Comparison of ENCODE assay signal across 8 mouse cellular contexts in the genomic region with DNA sequence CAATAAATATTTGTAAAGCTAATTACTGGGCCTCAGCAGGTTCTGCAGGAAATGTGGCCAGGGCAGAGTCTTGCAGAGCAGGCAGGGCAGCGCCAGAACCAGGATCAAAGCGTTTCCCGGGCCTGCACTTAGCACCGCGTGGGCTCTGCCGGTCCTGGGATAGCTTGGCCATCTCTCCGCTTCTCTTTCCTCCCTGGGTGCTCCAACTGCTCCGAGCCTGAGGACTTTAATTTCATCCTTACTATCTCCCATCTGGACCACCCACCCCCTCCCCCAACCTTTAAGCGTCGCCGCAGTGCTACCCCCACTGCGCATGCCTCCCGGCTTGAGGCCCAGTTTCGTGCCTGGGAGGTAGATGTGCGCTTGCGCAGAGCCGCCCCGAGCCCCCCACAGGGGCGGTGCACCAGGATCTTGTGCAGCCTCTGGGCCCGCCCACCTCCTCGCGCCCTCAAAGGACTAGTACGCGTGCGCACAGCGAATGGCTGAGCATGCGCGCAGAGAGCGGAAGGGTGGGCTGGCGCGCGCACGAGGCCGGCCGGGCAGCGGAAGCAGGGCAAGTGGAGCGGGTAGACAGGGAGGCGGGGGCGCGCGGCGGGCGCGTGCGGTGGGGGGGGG. TPM values are rescaled to one million over a fixed set of nuclear protein-coding genes. Genes with fewer than 3 reads are reported as not detected.
DNase-seq lines count a peak whose midpoint lies in the region; ATAC-seq and TF ChIP-seq lines count a peak whose summit lies in the region.

A gene (plus strand): TSS at position 553 of the 615 bp plus-strand sequence.

- peak within 1 kb of the TSS; percentile 88 for H3K9ac ChIP-seq in forebrain, embryonic 12.5 days
- peak within 1 kb of the TSS; percentile 87 for H3K9ac ChIP-seq in heart, postnatal 0 days (replicated peaks; ENCODE audit: low read depth, low read length)
- peak within 1 kb of the TSS; percentile 85 for H3K9ac ChIP-seq in liver, embryonic 16.5 days (ENCODE audit: low read depth, low read length)
- H3K9ac ChIP-seq in neural tube, embryonic 13.5 days: peak within 1 kb of the TSS; percentile 95

- WGBS in forebrain, embryonic 12.5 days: under 1% methylated on average over 44 of the region's 45 CpGs
- WGBS in heart, postnatal 0 days: under 1% methylated on average over 43 of the region's 45 CpGs
- under 1% methylated on average over 45 of the region's 45 CpGs for WGBS in liver, embryonic 16.5 days (ENCODE audit: insufficient replicate concordance)
- WGBS in neural tube, embryonic 13.5 days: under 1% methylated on average over 45 of the region's 45 CpGs

- TF ChIP-seq EP300 in heart, postnatal 0 days (IDR thresholded peaks at IDR 0.05; ENCODE audit: low read depth): no peak

- TF ChIP-seq POLR2A in testis, adult 2 months (IDR thresholded peaks at IDR 0.05; ENCODE audit: control insufficient read depth, low read depth, low read length): peak; percentile 47

- H3K27me3 ChIP-seq in E14TG2a.4 (ENCODE audit: insufficient read depth, low read length): no peaks in the 10 kb centered on the region
- no peaks in the 10 kb centered on the region for H3K27me3 ChIP-seq in forebrain, embryonic 12.5 days
- no peaks in the 10 kb centered on the region for H3K27me3 ChIP-seq in heart, postnatal 0 days (ENCODE audit: control insufficient read depth, insufficient read depth, low read length)
- H3K27me3 ChIP-seq in liver, embryonic 16.5 days (ENCODE audit: control insufficient read depth, insufficient read depth, low read depth, low read length): no peaks in the 10 kb centered on the region
- H3K27me3 ChIP-seq in neural tube, embryonic 13.5 days: no peaks in the 10 kb centered on the region
- no peaks in the 10 kb centered on the region for H3K27me3 ChIP-seq in testis, adult 2 months (ENCODE audit: control insufficient read depth, insufficient read depth, low read length)

- peaks cover 51% of the 10 kb centered on the region for H3K4me1 ChIP-seq in E14TG2a.4 (replicated peaks; ENCODE audit: low read depth, low read length)
- H3K4me1 ChIP-seq in forebrain, embryonic 12.5 days: peaks cover 30% of the 10 kb centered on the region
- peaks cover 14% of the 10 kb centered on the region for H3K4me1 ChIP-seq in heart, postnatal 0 days (ENCODE audit: control insufficient read depth, insufficient read depth)
- H3K4me1 ChIP-seq in liver, embryonic 16.5 days (ENCODE audit: control insufficient read depth, low read depth, low read length): peaks cover 21% of the 10 kb centered on the region
- peaks cover 39% of the 10 kb centered on the region for H3K4me1 ChIP-seq in neural tube, embryonic 13.5 days (replicated peaks)
- peaks cover 8% of the 10 kb centered on the region; the same call in 1 of the 2 replicates for H3K4me1 ChIP-seq in testis, adult 2 months (ENCODE audit: control insufficient read depth, insufficient read depth, low read length)

- peak within 1 kb of the TSS; percentile 98 for H3K27ac ChIP-seq in forebrain, embryonic 12.5 days
- peak within 1 kb of the TSS; percentile 93 for H3K27ac ChIP-seq in heart, postnatal 0 days (ENCODE audit: low read depth)
- H3K27ac ChIP-seq in liver, embryonic 16.5 days (ENCODE audit: low read length): peak within 1 kb of the TSS; percentile 90
- H3K27ac ChIP-seq in neural tube, embryonic 13.5 days (replicated peaks): peak within 1 kb of the TSS; percentile 100
- H3K27ac ChIP-seq in testis, adult 2 months (ENCODE audit: control insufficient read depth, insufficient read depth, low read depth, low read length): peak within 1 kb of the TSS; percentile 99

- H3K9me3 ChIP-seq in E14TG2a.4 (ENCODE audit: low read length): no peaks in the 10 kb centered on the region
- no peaks in the 10 kb centered on the region for H3K9me3 ChIP-seq in forebrain, embryonic 12.5 days
- H3K9me3 ChIP-seq in heart, postnatal 0 days (replicated peaks; ENCODE audit: control insufficient read depth, low read length): no peaks in the 10 kb centered on the region
- no peaks in the 10 kb centered on the region for H3K9me3 ChIP-seq in liver, embryonic 16.5 days (replicated peaks; ENCODE audit: control insufficient read depth, low read length)
- H3K9me3 ChIP-seq in neural tube, embryonic 13.5 days: no peaks in the 10 kb centered on the region

- peak within 1 kb of the TSS; percentile 59 for H3K4me2 ChIP-seq in forebrain, embryonic 12.5 days
- peak within 1 kb of the TSS; percentile 70 for H3K4me2 ChIP-seq in heart, postnatal 0 days (ENCODE audit: low read depth, low read length)
- peak within 1 kb of the TSS; percentile 82 for H3K4me2 ChIP-seq in liver, embryonic 16.5 days (ENCODE audit: low read depth, low read length)
- peak within 1 kb of the TSS; percentile 88 for H3K4me2 ChIP-seq in neural tube, embryonic 13.5 days

- peak; percentile 98 for DNase-seq in c-Kit-positive CD71-positive TER-119-positive erythroid progenitor cells, embryonic 14.5 days (ENCODE audit: low spot score)
- DNase-seq in heart, postnatal 0 days (ENCODE audit: low spot score): peak; percentile 98
- peak; percentile 99 to 100 for DNase-seq in kidney, postnatal 4 days

- H3K4me3 ChIP-seq in E14TG2a.4 (replicated peaks; ENCODE audit: low read length): peak within 1 kb of the TSS; percentile 89
- peak within 1 kb of the TSS; percentile 73 for H3K4me3 ChIP-seq in forebrain, embryonic 12.5 days (replicated peaks)
- peak within 1 kb of the TSS; percentile 74 for H3K4me3 ChIP-seq in heart, postnatal 0 days (ENCODE audit: low read depth, low read length)
- H3K4me3 ChIP-seq in liver, embryonic 16.5 days (ENCODE audit: low read depth, low read length): peak within 1 kb of the TSS; percentile 76
- H3K4me3 ChIP-seq in neural tube, embryonic 13.5 days: peak within 1 kb of the TSS; percentile 77
- H3K4me3 ChIP-seq in testis, adult 2 months (ENCODE audit: control insufficient read depth, low read depth, low read length): peak within 1 kb of the TSS; percentile 96

- ATAC-seq in forebrain, embryonic 12.5 days (ENCODE audit: low FRiP score): peak; percentile 95
- peak; percentile 97 for ATAC-seq in heart, postnatal 0 days (ENCODE audit: insufficient read depth, low read depth)
- peak; percentile 92 for ATAC-seq in liver, embryonic 16.5 days (ENCODE audit: low read depth)
- peak; percentile 96 for ATAC-seq in neural tube, embryonic 13.5 days (ENCODE audit: low read depth)

- TF ChIP-seq CTCF in E14TG2a.4 (conservative IDR thresholded peaks at IDR 0.05; ENCODE audit: low read length): no peak
- TF ChIP-seq CTCF in heart, postnatal 0 days (IDR thresholded peaks at IDR 0.05; ENCODE audit: low read depth): no peak
- TF ChIP-seq CTCF in testis, adult 2 months (IDR thresholded peaks at IDR 0.05; ENCODE audit: control insufficient read depth, insufficient read depth, insufficient replicate concordance, low read depth, low read length): no peak

- peaks cover 16% of the 10 kb centered on the region for H3K36me3 ChIP-seq in E14TG2a.4 (ENCODE audit: insufficient read depth, low read length)
- peaks cover 7% of the 10 kb centered on the region for H3K36me3 ChIP-seq in forebrain, embryonic 12.5 days (replicated peaks)
- H3K36me3 ChIP-seq in heart, postnatal 0 days (replicated peaks; ENCODE audit: control insufficient read depth, insufficient read depth, low read length): no peaks in the 10 kb centered on the region
- no peaks in the 10 kb centered on the region for H3K36me3 ChIP-seq in liver, embryonic 16.5 days (ENCODE audit: control insufficient read depth, insufficient read depth)
- H3K36me3 ChIP-seq in neural tube, embryonic 13.5 days: 0 out of 2 replicates have a peak, but pooled peaks cover 3% of the 10 kb centered on the region
- H3K36me3 ChIP-seq in testis, adult 2 months (ENCODE audit: control insufficient read depth, insufficient read depth, low read length): no peaks in the 10 kb centered on the region

RNA-seq across cellular contexts. Expression of the gene that starts here (rescaled TPM):
- 184 and 203 TPM in 2 replicates for polyA plus RNA-seq in forebrain, embryonic 12.5 days (2016; fragmentation: Nextera tagmentation; extraction: Ambion mirVana)
- 55.9 and 66.0 TPM in 2 replicates for total RNA-seq in heart, postnatal 0 days (2014; rRNA removed; ENCODE audit: low replicate concordance)
- polyA plus RNA-seq in heart, postnatal 0 days (2015; fragmentation: Nextera tagmentation; extraction: Ambion mirVana): 22.2 and 22.9 TPM in 2 replicates
- 20.2 and 23.4 TPM in 2 replicates for polyA plus RNA-seq in liver, embryonic 16.5 days (2015; fragmentation: Nextera tagmentation; extraction: Ambion mirVana)
- polyA plus RNA-seq in neural tube, embryonic 13.5 days (2015; fragmentation: Nextera tagmentation; extraction: Ambion mirVana): 149 and 160 TPM in 2 replicates
- 44.4 and 45.4 TPM in 2 replicates for polyA plus RNA-seq in testis, adult 2 months (2012; rRNA removed)

Comparison
In these comparisons a context has a peak if more than half of its experiments do, and no peak if none do; other contexts are left out.
1. Peak in every context shown above with its lines: DNase-seq, ATAC-seq, H3K4me3 ChIP-seq and H3K27ac ChIP-seq.